Mouse (Mus musculus): ENCODE measurements around the gene Mark3. TPM values are rescaled to one million over a fixed set of nuclear protein-coding genes. Genes with fewer than 3 reads are reported as not detected.

The Mark3 gene
- total and polyA plus RNA-seq, 2 experiments from 2014 or later = 36.9 to 172 TPM

GRCm38 (mm10) chr12:111694880-111695804 lies 120.8 kb downstream of the Mark3 start:
- Histone ChIP-seq H3K27ac (ENCODE audit: low read depth, low read length) (peak overlapping the region; percentile 85), H3K9ac (0 out of 2 replicates have a peak overlapping the region, but pooled peaks have one; percentile 22), H3K27me3 (ENCODE audit: insufficient read depth, low read length) (no peaks in the 10 kb centered on the region), H3K4me2 (ENCODE audit: low read depth) (peak overlapping the region; percentile 21), H3K4me3 (ENCODE audit: low read depth, low read length) (no peak overlapping the region), H3K9me3 (ENCODE audit: low read length) (no peaks in the 10 kb centered on the region), H3K4me1 (ENCODE audit: insufficient read depth) (peaks cover 25% of the 10 kb centered on the region), H3K36me3 (ENCODE audit: insufficient read depth) (no peaks in the 10 kb centered on the region)
- DNase-seq (peak; percentile 67), ATAC-seq (peak; percentile 47)
- TF ChIP-seq CTCF (IDR thresholded peaks at IDR 0.05; ENCODE audit: low read depth) = no peak
- WGBS = 25% methylated on average over 13 of the region's 13 CpGs

DNA sequence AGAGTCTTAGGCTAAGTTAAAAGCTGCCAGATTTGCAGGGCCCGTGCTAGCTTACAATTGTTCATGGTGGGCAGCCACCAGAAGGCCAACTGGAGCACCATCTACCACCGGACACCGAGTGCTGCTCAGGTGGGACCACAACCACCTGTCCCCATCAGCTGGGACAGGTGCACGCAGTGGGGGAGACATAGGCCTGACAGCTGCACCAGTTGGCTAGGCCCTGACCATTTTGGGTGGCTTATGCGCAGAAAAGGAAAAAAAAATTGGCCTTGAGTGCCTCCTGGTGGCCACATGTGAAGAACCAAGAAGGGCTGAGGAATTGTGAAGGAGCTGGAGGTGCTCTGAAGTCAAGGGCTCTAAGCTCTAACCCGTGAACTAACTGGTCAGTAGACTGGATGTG lies 121.9 kb downstream of the Mark3 start:
- 16% methylated on average over 6 of the region's 6 CpGs for WGBS
- H3K4me1 ChIP-seq (ENCODE audit: insufficient read depth) = peaks cover 25% of the 10 kb centered on the region
- no peak for ATAC-seq

GRCm38 (mm10) chr12:111697708-111698107 lies 123.4 kb downstream of the Mark3 start:
- no peaks in the 10 kb centered on the region for H3K27me3 ChIP-seq (ENCODE audit: insufficient read depth, low read length)
- no peak overlapping the region for H3K4me2 ChIP-seq (ENCODE audit: low read depth)
- no peak overlapping the region for H3K27ac ChIP-seq (ENCODE audit: low read depth, low read length)
- no peak for ATAC-seq
- WGBS = 77% methylated on average over 4 of the region's 4 CpGs
- DNase-seq = no peak
- peaks cover 22% of the 10 kb centered on the region for H3K4me1 ChIP-seq (ENCODE audit: insufficient read depth)
- TF ChIP-seq CTCF (IDR thresholded peaks at IDR 0.05; ENCODE audit: low read depth) = no peak
- no peaks in the 10 kb centered on the region for H3K9me3 ChIP-seq (ENCODE audit: low read length)
- H3K36me3 ChIP-seq (ENCODE audit: insufficient read depth) = no peaks in the 10 kb centered on the region
- H3K9ac ChIP-seq = no peak overlapping the region
- H3K4me3 ChIP-seq (ENCODE audit: low read depth, low read length) = no peak overlapping the region

More for the DNA sequence above, 121.9 kb downstream of the Mark3 start:
- Histone ChIP-seq H3K4me2 (ENCODE audit: low read depth) (no peak overlapping the region), H3K9me3 (ENCODE audit: low read length) (no peaks in the 10 kb centered on the region), H3K4me3 (ENCODE audit: low read depth, low read length) (no peak overlapping the region), H3K27ac (ENCODE audit: low read depth, low read length) (peak overlapping the region; percentile 85; the same call in 1 of the 2 replicates), H3K27me3 (ENCODE audit: insufficient read depth, low read length) (no peaks in the 10 kb centered on the region), H3K9ac (no peak overlapping the region), H3K36me3 (ENCODE audit: insufficient read depth) (no peaks in the 10 kb centered on the region)
- peak; percentile 85 for TF ChIP-seq CTCF (IDR thresholded peaks at IDR 0.05; ENCODE audit: low read depth)
- peak; percentile 83 for DNase-seq

DNA sequence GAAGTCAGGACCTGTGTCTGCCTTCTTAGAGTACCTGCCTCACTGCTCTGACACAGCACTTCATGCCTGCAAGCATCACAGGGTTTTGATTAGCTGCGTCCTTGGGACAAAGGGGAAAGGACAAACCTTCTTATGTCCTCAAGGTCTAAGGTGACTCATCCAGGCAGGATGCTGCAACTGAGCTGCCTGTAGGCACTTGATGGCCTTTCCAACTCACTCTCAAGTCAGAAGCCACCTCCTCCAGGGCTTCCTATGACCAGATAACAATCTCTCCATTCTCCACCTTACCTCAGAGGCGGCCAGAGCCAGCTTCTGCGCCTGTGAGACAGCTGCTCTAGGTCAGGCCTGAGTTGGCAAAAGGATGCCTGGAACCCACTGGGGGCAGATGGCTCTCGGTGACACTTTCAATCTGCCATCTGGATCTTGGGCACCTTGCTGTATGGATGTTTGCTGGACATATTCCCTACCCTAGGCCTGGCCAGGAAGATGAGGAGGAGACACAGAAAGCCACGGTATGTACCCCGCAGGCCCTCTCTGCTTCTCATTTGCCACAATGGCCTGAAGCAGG lies 124.1 kb downstream of the Mark3 start:
- Histone ChIP-seq H3K4me3 (ENCODE audit: low read depth, low read length) (no peak overlapping the region), H3K4me2 (ENCODE audit: low read depth) (no peak overlapping the region), H3K9ac (no peak overlapping the region), H3K27me3 (ENCODE audit: insufficient read depth, low read length) (no peaks in the 10 kb centered on the region), H3K9me3 (ENCODE audit: low read length) (no peaks in the 10 kb centered on the region), H3K36me3 (ENCODE audit: insufficient read depth) (no peaks in the 10 kb centered on the region), H3K4me1 (ENCODE audit: insufficient read depth) (peaks cover 20% of the 10 kb centered on the region), H3K27ac (ENCODE audit: low read depth, low read length) (no peak overlapping the region)
- 83% methylated on average over 6 of the region's 6 CpGs for WGBS
- no peak for TF ChIP-seq CTCF (IDR thresholded peaks at IDR 0.05; ENCODE audit: low read depth)
- ATAC-seq (no peak), DNase-seq (no peak)

- no peak for TF ChIP-seq CTCF (IDR thresholded peaks at IDR 0.05; ENCODE audit: low read depth)
- peaks cover 9% of the 10 kb centered on the region for H3K4me1 ChIP-seq (ENCODE audit: insufficient read depth)
- no peak overlapping the region for H3K9ac ChIP-seq
- no peak overlapping the region for H3K27ac ChIP-seq (ENCODE audit: low read depth, low read length)
- H3K27me3 ChIP-seq (ENCODE audit: insufficient read depth, low read length) = no peaks in the 10 kb centered on the region
- WGBS = 76% methylated on average over 4 of the region's 4 CpGs
- H3K36me3 ChIP-seq (ENCODE audit: insufficient read depth) = no peaks in the 10 kb centered on the region
- H3K4me3 ChIP-seq (ENCODE audit: low read depth, low read length) = no peak overlapping the region
- no peak overlapping the region for H3K4me2 ChIP-seq (ENCODE audit: low read depth)
- ATAC-seq (no peak), DNase-seq (no peak)
- no peaks in the 10 kb centered on the region for H3K9me3 ChIP-seq (ENCODE audit: low read length)
These were observed 125.2 kb downstream of the Mark3 start for GRCm38 (mm10) chr12:111699542-111699941.

DNA sequence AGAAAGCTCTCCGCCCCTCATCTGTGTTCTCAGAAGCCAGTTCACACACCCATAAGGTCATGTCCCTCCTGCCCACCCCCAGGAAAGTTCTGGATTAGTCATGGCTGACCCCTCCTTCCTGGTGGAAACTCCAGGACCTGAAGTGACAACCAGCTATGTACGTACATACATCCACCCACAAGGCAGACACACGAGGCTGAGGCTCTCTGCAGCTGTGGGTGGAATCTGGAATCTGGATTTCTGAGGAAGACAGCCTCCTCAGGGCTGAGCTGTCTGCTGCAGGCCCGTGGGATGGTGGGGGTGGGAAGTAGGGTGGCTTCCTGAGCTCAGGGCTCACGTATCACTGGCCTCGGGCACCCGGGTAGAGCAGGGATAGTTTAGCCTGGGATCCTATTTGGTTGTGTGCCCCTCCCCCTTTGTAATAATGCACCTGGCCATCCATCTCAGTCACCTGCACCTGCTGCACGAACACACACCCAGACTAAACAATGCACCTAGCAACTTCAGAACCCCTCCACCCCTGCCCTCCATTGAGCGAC lies 126.7 kb downstream of the Mark3 start:
- H3K36me3 ChIP-seq (ENCODE audit: insufficient read depth) = no peaks in the 10 kb centered on the region
- TF ChIP-seq CTCF (IDR thresholded peaks at IDR 0.05; ENCODE audit: low read depth) = no peak
- H3K4me1 ChIP-seq (ENCODE audit: insufficient read depth) = no peaks in the 10 kb centered on the region
- DNase-seq (no peak), ATAC-seq (no peak)
- no peaks in the 10 kb centered on the region for H3K9me3 ChIP-seq (ENCODE audit: low read length)
- no peak overlapping the region for H3K9ac ChIP-seq
- H3K4me2 ChIP-seq (ENCODE audit: low read depth) = no peak overlapping the region
- no peak overlapping the region for H3K27ac ChIP-seq (ENCODE audit: low read depth, low read length)
- H3K4me3 ChIP-seq (ENCODE audit: low read depth, low read length) = no peak overlapping the region
- WGBS = 78% methylated on average over 9 of the region's 9 CpGs
- no peaks in the 10 kb centered on the region for H3K27me3 ChIP-seq (ENCODE audit: insufficient read depth, low read length)

GRCm38 (mm10) chr12:111703301-111703700 lies 129.0 kb downstream of the Mark3 start:
- Histone ChIP-seq H3K36me3 (ENCODE audit: insufficient read depth) (peaks cover 12% of the 10 kb centered on the region), H3K4me1 (ENCODE audit: insufficient read depth) (no peaks in the 10 kb centered on the region), H3K4me2 (ENCODE audit: low read depth) (no peak overlapping the region), H3K9ac (no peak overlapping the region), H3K4me3 (ENCODE audit: low read depth, low read length) (no peak overlapping the region), H3K27ac (ENCODE audit: low read depth, low read length) (no peak overlapping the region), H3K9me3 (ENCODE audit: low read length) (no peaks in the 10 kb centered on the region), H3K27me3 (ENCODE audit: insufficient read depth, low read length) (no peaks in the 10 kb centered on the region)
- WGBS = 80% methylated on average over 3 of the region's 3 CpGs
- TF ChIP-seq CTCF (IDR thresholded peaks at IDR 0.05; ENCODE audit: low read depth) = no peak
- DNase-seq (no peak), ATAC-seq (no peak)

Data from forebrain, postnatal 0 days (tissue).